Mouse (Mus musculus): ENCODE data around the gene Maco1. TPM values are rescaled to one million over a fixed set of nuclear protein-coding genes. Genes with fewer than 3 reads are reported as not detected.
A peak's percentile ranks its signal among the peaks of the same experiment; 100 is the strongest.

The Maco1 gene
- polyA plus RNA-seq, 1 experiment = 12.0 TPM

DNA sequence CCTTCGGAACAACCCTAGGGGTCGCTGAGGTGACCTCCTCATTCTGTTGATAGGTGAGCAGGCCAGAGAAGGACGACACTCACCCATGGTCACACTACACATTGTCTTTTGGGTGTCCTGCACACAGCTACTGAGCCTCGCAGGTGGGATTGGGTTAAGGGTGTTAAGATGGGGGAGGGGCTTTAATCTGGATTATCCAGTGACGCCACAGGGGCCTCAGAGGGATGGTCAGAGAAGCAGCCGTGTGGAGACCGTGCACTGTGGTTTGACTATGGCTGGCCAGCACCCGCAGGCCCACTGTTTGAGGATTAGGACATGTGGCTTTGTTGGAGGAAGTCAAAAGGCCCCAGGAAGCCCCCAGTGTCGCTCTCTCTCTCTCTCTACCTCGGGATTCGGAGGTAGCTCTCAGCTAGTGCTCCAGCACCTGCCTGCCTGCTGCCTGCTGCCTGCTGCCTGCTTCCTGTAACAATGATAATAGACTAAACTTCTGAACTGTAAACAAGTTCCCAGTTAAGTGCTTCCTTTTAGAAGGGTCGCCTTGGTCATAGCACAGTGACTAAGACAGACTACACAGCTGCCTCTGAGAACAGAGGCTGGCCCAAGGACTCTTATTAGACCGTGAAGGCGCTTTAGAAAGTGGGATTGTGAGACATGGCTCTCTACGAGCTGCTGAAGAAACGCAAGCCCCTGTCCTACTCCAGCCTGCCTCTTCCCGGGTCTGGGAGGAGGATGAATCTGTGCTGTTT is 99.5 kb downstream of the Maco1 start:
- 27% methylated on average over 17 of the region's 17 CpGs for WGBS
- Histone ChIP-seq H3K27ac (ENCODE audit: control insufficient read depth, insufficient read depth, low read length) (peak overlapping the region; percentile 98), H3K27me3 (ENCODE audit: control insufficient read depth, insufficient read depth, low read length) (no peaks in the 10 kb centered on the region), H3K4me1 (replicated peaks; ENCODE audit: control insufficient read depth, insufficient read depth, low read length) (peaks cover 86% of the 10 kb centered on the region), H3K4me3 (ENCODE audit: control insufficient read depth, insufficient read depth, low read length) (no peak overlapping the region), H3K36me3 (ENCODE audit: control insufficient read depth, insufficient read depth, low read length) (no peaks in the 10 kb centered on the region)
- TF ChIP-seq CTCF (IDR thresholded peaks at IDR 0.05; ENCODE audit: borderline replicate concordance, control insufficient read depth, extremely low read depth, insufficient read depth, low read length, poor library complexity) (no peak), POLR2A (IDR thresholded peaks at IDR 0.05; ENCODE audit: control insufficient read depth, extremely low read depth, insufficient read depth, low read length, poor library complexity) (no peak)
- DNase-seq = peak; percentile 46

DNA sequence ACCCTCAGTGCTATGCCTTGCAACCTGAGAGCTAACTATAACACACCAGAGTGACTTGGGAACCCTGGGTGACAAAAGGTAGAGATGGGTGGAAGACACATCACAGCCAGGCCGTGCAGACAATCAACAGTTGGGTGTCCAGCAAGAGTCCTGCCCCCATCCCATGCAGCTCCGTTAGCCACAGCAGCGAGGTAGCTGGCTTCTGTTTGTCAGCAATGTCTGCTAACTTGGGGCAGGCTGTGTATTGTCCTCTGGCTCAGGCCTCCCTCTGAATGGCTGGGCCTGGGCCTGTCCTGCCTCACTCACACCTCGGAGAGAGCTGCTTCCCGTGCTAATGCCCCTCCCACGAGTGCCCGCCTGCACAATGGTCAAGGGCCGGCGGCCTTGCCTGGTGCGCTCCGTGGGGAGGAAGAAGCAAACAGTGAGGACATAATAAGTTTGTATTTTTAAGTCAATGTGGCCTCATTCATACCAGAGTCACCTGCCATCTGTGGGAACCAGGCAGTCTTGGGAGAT is 100.2 kb downstream of the Maco1 start:
- H3K4me1 ChIP-seq (replicated peaks; ENCODE audit: control insufficient read depth, insufficient read depth, low read length) = peaks cover 83% of the 10 kb centered on the region

More for the DNA sequence above, 100.2 kb downstream of the Maco1 start:
- Histone ChIP-seq H3K36me3 (ENCODE audit: control insufficient read depth, insufficient read depth, low read length) (peaks cover under 1% of the 10 kb centered on the region; the same call in 1 of the 2 replicates), H3K27me3 (ENCODE audit: control insufficient read depth, insufficient read depth, low read length) (no peaks in the 10 kb centered on the region), H3K4me3 (ENCODE audit: control insufficient read depth, insufficient read depth, low read length) (no peak overlapping the region), H3K27ac (ENCODE audit: control insufficient read depth, insufficient read depth, low read length) (peak overlapping the region; percentile 98)
- 85% methylated on average over 11 of the region's 11 CpGs for WGBS
- TF ChIP-seq POLR2A (IDR thresholded peaks at IDR 0.05; ENCODE audit: control insufficient read depth, extremely low read depth, insufficient read depth, low read length, poor library complexity) (no peak), CTCF (IDR thresholded peaks at IDR 0.05; ENCODE audit: borderline replicate concordance, control insufficient read depth, extremely low read depth, insufficient read depth, low read length, poor library complexity) (no peak)
- DNase-seq = no peak

Other genes starting within 250 kb of the Maco1 start
- gene Man1c1, start 149.1 kb downstream of the Maco1 start, polyA plus RNA-seq (2012; rRNA removed) = 4.4 and 5.5 TPM in 2 replicates
- 25.3 and 26.0 TPM in 2 replicates for gene Ldlrap1, start 85.3 kb downstream of the Maco1 start, polyA plus RNA-seq (2012; rRNA removed)
- gene Rhd, start 11.2 kb upstream of the Maco1 start, polyA plus RNA-seq (2012; rRNA removed) = 0.38 TPM in 1 of 2 replicates, not detected in the other
- gene Tmem50a, start 61.7 kb upstream of the Maco1 start, polyA plus RNA-seq (2012; rRNA removed) = 196 and 226 TPM in 2 replicates
- gene Rsrp1, start 70.2 kb upstream of the Maco1 start, polyA plus RNA-seq (2012; rRNA removed) = 1,774 and 1,821 TPM in 2 replicates
- 36.8 and 42.8 TPM in 2 replicates for gene Syf2, start 77.6 kb upstream of the Maco1 start, polyA plus RNA-seq (2012; rRNA removed)